Mouse (Mus musculus) liver, embryonic 15.5 days (tissue): ENCODE data around the gene Micall1. TPM values are rescaled to one million over a fixed set of nuclear protein-coding genes. Genes with fewer than 3 reads are reported as not detected.

ENCODE experiments used
- polyA plus RNA-seq: library from polyadenylated mRNA; unstranded; fragments of >200 nt; fragmentation: Nextera tagmentation; extraction: Ambion mirVana; gene quantifications from 2 replicates; pipeline ENCODE4 v1.2.1, GENCODE M21; 2015

Gene Micall1
- polyA plus RNA-seq, 1 experiment from 2014 or later = 0.86 TPM

Other genes with a start within 250 kb of the Micall1 start
- gene Gga1, start 231.7 kb upstream of the Micall1 start, polyA plus RNA-seq = 21.4 and 23.6 TPM in 2 replicates
- gene Gm49510, start 209.2 kb upstream of the Micall1 start, polyA plus RNA-seq = 0.08 and 0.26 TPM in 2 replicates
- 14.4 and 15.3 TPM in 2 replicates for gene Sh3bp1, start 209.1 kb upstream of the Micall1 start, polyA plus RNA-seq
- gene Pdxp, start 195.0 kb upstream of the Micall1 start, polyA plus RNA-seq = 5.4 and 5.6 TPM in 2 replicates
- gene Lgals1, start 182.2 kb upstream of the Micall1 start, polyA plus RNA-seq = 315 and 397 TPM in 2 replicates
- 24.5 and 26.2 TPM in 2 replicates for gene Nol12, start 174.0 kb upstream of the Micall1 start, polyA plus RNA-seq
- gene Triobp, start 161.2 kb upstream of the Micall1 start, polyA plus RNA-seq = 20.2 and 21.2 TPM in 2 replicates
- 118 and 121 TPM in 2 replicates for gene H1f0, start 80.4 kb upstream of the Micall1 start, polyA plus RNA-seq
- 0.17 TPM in 1 of 2 replicates, not detected in the other for gene Galr3, start 67.0 kb upstream of the Micall1 start, polyA plus RNA-seq
- 47.9 and 55.1 TPM in 2 replicates for gene Ankrd54, start 46.0 kb upstream of the Micall1 start, polyA plus RNA-seq
- 116 and 117 TPM in 2 replicates for gene Eif3l, start 33.7 kb upstream of the Micall1 start, polyA plus RNA-seq
- gene Polr2f, start 32.1 kb downstream of the Micall1 start, polyA plus RNA-seq = 118 and 125 TPM in 2 replicates
- 0.47 and 0.69 TPM in 2 replicates for gene 1700088E04Rik, start 32.4 kb downstream of the Micall1 start, polyA plus RNA-seq
- 0.09 and 0.12 TPM in 2 replicates for gene Sox10, start 56.3 kb downstream of the Micall1 start, polyA plus RNA-seq
- gene Pick1, start 120.3 kb downstream of the Micall1 start, polyA plus RNA-seq = 12.2 and 13.1 TPM in 2 replicates
- not detected in 2 replicates for gene Gm49486, start 120.5 kb downstream of the Micall1 start, polyA plus RNA-seq
- not detected in 2 replicates for gene Slc16a8, start 145.9 kb downstream of the Micall1 start, polyA plus RNA-seq
- 2.4 and 2.7 TPM in 2 replicates for gene Baiap2l2, start 176.6 kb downstream of the Micall1 start, polyA plus RNA-seq
- 14.8 and 15.6 TPM in 2 replicates for gene Pla2g6, start 219.5 kb downstream of the Micall1 start, polyA plus RNA-seq
- gene Maff, start 237.7 kb downstream of the Micall1 start, polyA plus RNA-seq = 2.1 and 2.6 TPM in 2 replicates